Mouse (Mus musculus) CH12.LX (cell line): ENCODE data around the gene Cib1. TPM values are rescaled to one million over a fixed set of nuclear protein-coding genes. Genes with fewer than 3 reads are reported as not detected.
A peak's percentile ranks its signal among the peaks of the same experiment; 100 is the strongest.

Experiments used
- DNase-seq: peaks from one replicate; pipeline ENCODE4 v3.0.0-alpha.2; 2013; ENCODE audit errors: extremely low read depth
- H3K27ac ChIP-seq: 2 replicates; pipeline ENCODE4 v1.5.1; 2012; ENCODE audit warnings: low read depth, mild to moderate bottlenecking, control low read depth, moderate library complexity; ENCODE audit not compliant: insufficient read depth
- H3K27me3 ChIP-seq: replicated peaks from 2 replicates; pipeline ENCODE3; 2012; ENCODE audit warnings: inconsistent platforms
- H3K36me3 ChIP-seq, 2 experiments: replicated peaks in 1 of 2; 2 replicates each; pipeline versions ENCODE3 to v1.6.1; 2012; ENCODE audit warnings: inconsistent platforms in 1 of 2, low read length in 1 of 2, mild to moderate bottlenecking in 1 of 2, mixed read lengths in 1 of 2, moderate library complexity in 1 of 2; ENCODE audit not compliant: control insufficient read depth in 1 of 2, insufficient read depth in 1 of 2
- H3K4me1 ChIP-seq, 2 experiments: 2 replicates each; pipeline ENCODE4 v1.6.1; 2012; ENCODE audit warnings: inconsistent platforms in 1 of 2, moderate library complexity in 1 of 2; ENCODE audit not compliant: insufficient read depth in 2 of 2, control insufficient read depth in 1 of 2
- H3K4me2 ChIP-seq: 2 replicates; pipeline ENCODE4 v1.6.1; 2012; ENCODE audit warnings: low read depth, mild to moderate bottlenecking, control low read depth; ENCODE audit not compliant: poor library complexity, insufficient read depth, severe bottlenecking
- H3K4me3 ChIP-seq, 3 experiments: fragments of 150-350 bp in 1 of 3; sonication (generic) in 1 of 3; replicated peaks in 1 of 3; 2 replicates each; pipeline versions ENCODE3 to v1.5.1; 2011 to 2012; ENCODE audit warnings: low read depth in 2 of 3, low read length in 2 of 3, mild to moderate bottlenecking in 2 of 3, moderate library complexity in 2 of 3, control low read depth in 1 of 3, improper control_type of control experiment in 1 of 3, inconsistent platforms in 1 of 3, mixed read lengths in 1 of 3; ENCODE audit not compliant: poor library complexity in 1 of 3
- H3K79me2 ChIP-seq: replicated peaks from 2 replicates; pipeline ENCODE4 v1.6.1; 2012; ENCODE audit warnings: mild to moderate bottlenecking, moderate library complexity; ENCODE audit not compliant: control insufficient read depth, poor library complexity, insufficient read depth, severe bottlenecking; ENCODE audit errors: extremely low read depth
- H3K9ac ChIP-seq: 2 replicates; pipeline ENCODE4 v1.6.1; 2012; ENCODE audit warnings: low read depth, mild to moderate bottlenecking, control low read depth, moderate library complexity; ENCODE audit not compliant: insufficient read depth
- H3K9me3 ChIP-seq: replicated peaks from 2 replicates; pipeline ENCODE3; 2012; ENCODE audit warnings: low read length, inconsistent platforms, mixed read lengths
- BHLHE40 ChIP-seq: IDR thresholded peaks from 2 replicates; pipeline ENCODE4 v1.6.1; 2011; ENCODE audit warnings: mild to moderate bottlenecking, low read depth, low read length, improper control_type of control experiment
- CHD2 ChIP-seq: IDR thresholded peaks from 2 replicates; pipeline ENCODE4 v1.6.1; 2011; ENCODE audit warnings: low read length, improper control_type of control experiment
- ELF1 ChIP-seq: IDR thresholded peaks from 2 replicates; pipeline ENCODE4 v1.6.1; 2014; ENCODE audit warnings: low read depth, mild to moderate bottlenecking, inconsistent platforms, low read length, improper control_type of control experiment
- HCFC1 ChIP-seq: IDR thresholded peaks from 2 replicates; pipeline ENCODE4 v1.6.1; 2012; ENCODE audit warnings: low read depth, mild to moderate bottlenecking, inconsistent platforms, low read length, improper control_type of control experiment
- JUN ChIP-seq: IDR thresholded peaks from 2 replicates; pipeline ENCODE4 v1.6.1; 2011; ENCODE audit warnings: low read depth, mild to moderate bottlenecking, low read length, improper control_type of control experiment, moderate library complexity; ENCODE audit not compliant: insufficient read depth
- JUND ChIP-seq: conservative IDR thresholded peaks from 2 replicates; pipeline ENCODE4 v1.6.1; 2011; ENCODE audit warnings: low read depth, low read length, improper control_type of control experiment
- KAT2A ChIP-seq: IDR thresholded peaks from 2 replicates; pipeline ENCODE4 v1.6.1; 2012; ENCODE audit warnings: low read length, improper control_type of control experiment, inconsistent platforms; ENCODE audit not compliant: insufficient replicate concordance
- MAX ChIP-seq: IDR thresholded peaks from 2 replicates; pipeline ENCODE4 v1.6.1; 2011; ENCODE audit warnings: low read length, improper control_type of control experiment
- MAZ ChIP-seq: IDR thresholded peaks from 2 replicates; pipeline ENCODE4 v1.6.1; 2012; ENCODE audit warnings: low read depth, mild to moderate bottlenecking, inconsistent platforms, low read length, improper control_type of control experiment, moderate library complexity
- MEF2A ChIP-seq: IDR thresholded peaks from 2 replicates; pipeline ENCODE4 v1.6.1; 2014; ENCODE audit warnings: low read depth, mild to moderate bottlenecking, inconsistent platforms, low read length, improper control_type of control experiment, borderline replicate concordance
- NELFE ChIP-seq: IDR thresholded peaks from 2 replicates; pipeline ENCODE4 v1.6.1; 2011; ENCODE audit warnings: low read depth, low read length, improper control_type of control experiment
- NRF1 ChIP-seq: IDR thresholded peaks from 2 replicates; pipeline ENCODE4 v1.6.1; 2014; ENCODE audit warnings: low read depth, mild to moderate bottlenecking, inconsistent platforms, low read length, improper control_type of control experiment, moderate library complexity
- POLR2AphosphoS2 ChIP-seq: IDR thresholded peaks from 2 replicates; pipeline ENCODE4 v1.6.1; 2011; ENCODE audit warnings: low read depth, low read length, improper control_type of control experiment
- RCOR1 ChIP-seq: conservative IDR thresholded peaks from 2 replicates; pipeline ENCODE4 v1.6.1; 2012; ENCODE audit warnings: low read depth, mild to moderate bottlenecking, inconsistent platforms, low read length, improper control_type of control experiment
- SMC3 ChIP-seq: IDR thresholded peaks from 2 replicates; pipeline ENCODE4 v1.6.1; 2011; ENCODE audit warnings: low read depth, low read length, improper control_type of control experiment
- TBP ChIP-seq: conservative IDR thresholded peaks from 2 replicates; pipeline ENCODE4 v1.6.1; 2011; ENCODE audit warnings: low read depth, low read length, improper control_type of control experiment
- USF1 ChIP-seq: IDR thresholded peaks from 2 replicates; pipeline ENCODE4 v1.6.1; 2014; ENCODE audit warnings: low read depth, mild to moderate bottlenecking, inconsistent platforms, low read length, improper control_type of control experiment
- ZMIZ1 ChIP-seq: IDR thresholded peaks from 2 replicates; pipeline ENCODE4 v1.6.1; 2012; ENCODE audit warnings: low read depth, mild to moderate bottlenecking, inconsistent platforms, low read length, improper control_type of control experiment
- dilution Hi-C: fragments of 300-500 bp; cut with MboI; formaldehyde crosslinking; loops from 2 replicates; pipeline ENCODE4 v1.14.3; 2020; ENCODE audit warnings: low sequenced_read_pairs; ENCODE audit not compliant: extremely low pct_unique_long_range_greater_than_20kb, extremely low pct_ligation_motif_present
- in situ Hi-C: fragments of 300-500 bp; cut with MboI; formaldehyde crosslinking; loops from 3 replicates; pipeline ENCODE4 v1.14.3; 2019; ENCODE audit warnings: low sequenced_read_pairs, low pct_ligation_motif_present, low pct_unique_long_range_greater_than_20kb, mixed read lengths
- polyA plus RNA-seq: library from polyadenylated mRNA; unstranded; fragments of >175 nt; gene quantifications from 2 replicates; pipeline ENCODE4 v1.2.1, GENCODE M21; 2012; ENCODE audit warnings: low read depth; ENCODE audit not compliant: insufficient read length
- total RNA-seq, 2 experiments: library from RNA; depleted of rRNA; stranded (reverse); fragments of 300-350 nt in 1 of 2; fragments of >200 nt in 1 of 2; gene quantifications; 2 replicates each; pipeline ENCODE4 v1.2.3; 2012 to 2014

Gene Cib1
- total and polyA plus RNA-seq, 3 experiments, result 29.1 to 73.1 (median 48.1) TPM

DNA sequence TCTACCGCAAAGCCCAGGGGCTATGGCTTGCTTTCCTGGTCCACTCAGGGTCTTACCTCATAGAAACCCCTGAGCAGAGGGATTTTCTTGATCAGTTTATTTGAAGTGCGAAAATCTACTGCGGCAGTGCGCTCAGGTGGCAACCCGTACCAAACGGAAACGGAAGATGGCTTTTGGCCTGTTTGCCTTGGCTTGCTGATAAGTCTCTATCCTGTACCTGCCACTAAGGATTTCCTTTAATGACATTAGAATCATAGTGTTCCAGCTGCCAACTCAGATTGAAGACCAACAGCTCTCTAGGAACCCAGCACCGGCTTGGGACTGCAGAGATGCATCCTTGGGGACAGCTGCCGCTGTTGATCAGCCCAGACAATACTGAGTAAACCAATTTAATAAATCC, 1.2 kb upstream of the Cib1 start:
- in situ Hi-C loops, result no loop called here
- H3K79me2 ChIP-seq, result peaks cover 9% of the 10 kb centered on the region
- dilution Hi-C loops, result no loop called here

DNA sequence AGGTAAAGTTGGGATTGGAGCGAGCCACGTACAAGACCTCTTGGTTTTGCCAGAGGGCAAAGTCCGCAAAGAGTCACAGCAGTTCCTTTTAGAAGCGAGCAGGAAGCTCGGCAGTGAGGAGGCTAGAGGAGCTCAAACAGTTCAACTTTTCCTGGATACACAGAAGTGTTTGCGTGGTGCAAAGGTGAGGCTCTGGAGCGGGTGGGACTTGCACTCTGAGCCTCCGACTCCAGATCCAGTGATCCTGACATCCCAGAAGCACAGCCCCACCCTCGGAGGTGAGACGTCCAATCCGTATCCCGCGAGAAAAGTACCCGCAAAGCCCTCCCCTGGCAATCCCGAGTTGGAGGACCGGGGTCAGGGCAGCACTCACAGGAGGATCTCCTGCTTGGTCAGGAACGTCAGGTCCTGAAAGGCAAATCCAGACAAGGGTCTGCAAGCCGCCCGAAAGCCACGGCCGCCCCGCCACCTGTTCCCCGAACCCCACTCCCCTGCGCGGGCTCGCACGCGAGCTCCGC, 583 bp downstream of the Cib1 start:
- dilution Hi-C loops, result no loop called here
- Histone ChIP-seq H3K79me2 (peaks cover 9% of the 10 kb centered on the region), H3K27me3 (no peaks in the 10 kb centered on the region), H3K9me3 (no peaks in the 10 kb centered on the region), H3K4me1 (peaks cover 16 to 33% of the 10 kb centered on the region in 2 experiments; a peak in 3 of 4 replicates), H3K36me3 (peaks cover 16 to 27% of the 10 kb centered on the region in 2 experiments), H3K27ac (peak overlapping the region; percentile 36; the same call in 1 of the 2 replicates), H3K4me2 (peak overlapping the region; percentile 90), H3K9ac (peak overlapping the region; percentile 87), H3K4me3 (peak overlapping the region; percentile 72 to 74 (median 74))
- in situ Hi-C loops, result no loop called here
- DNase-seq, result no peak
- TF ChIP-seq POLR2AphosphoS2 (no peak), BHLHE40 (no peak), MAX (no peak), ELF1 (no peak), JUN (no peak), RCOR1 (no peak), USF1 (no peak), NELFE (no peak), SMC3 (no peak), MAZ (no peak), ZMIZ1 (no peak)

More for the DNA sequence above, 1.2 kb upstream of the Cib1 start:
- DNase-seq, result no peak
- no peak overlapping the region for H3K27ac ChIP-seq
- no peaks in the 10 kb centered on the region for H3K9me3 ChIP-seq
- H3K36me3 ChIP-seq, result peaks cover 8 to 21% of the 10 kb centered on the region in 2 experiments
- H3K27me3 ChIP-seq, result no peaks in the 10 kb centered on the region
- peak overlapping the region in 1 of 3 experiments; percentile 39 for H3K4me3 ChIP-seq
- peak overlapping the region; percentile 85 for H3K4me2 ChIP-seq
- peaks cover 16 to 39% of the 10 kb centered on the region in 2 experiments; a peak in 3 of 4 replicates for H3K4me1 ChIP-seq
- peak overlapping the region; percentile 78 for H3K9ac ChIP-seq
- TF ChIP-seq KAT2A, result no peak
- no peak for TF ChIP-seq HCFC1
- no peak for TF ChIP-seq JUND
- no peak for TF ChIP-seq TBP
- no peak for TF ChIP-seq CHD2
- no peak for TF ChIP-seq NELFE
- no peak for TF ChIP-seq ELF1
- no peak for TF ChIP-seq MEF2A
- no peak for TF ChIP-seq NRF1
